Mouse (Mus musculus) stomach, postnatal 0 days (tissue): ENCODE results near the gene Abcd2. TPM values are rescaled to one million over a fixed set of nuclear protein-coding genes. Genes with fewer than 3 reads are reported as not detected.

Experiments used
- ATAC-seq: fragments of 200-750 bp; cut with Nextera tagmentation; 2 replicates; pipeline ENCODE4 v1.8.0; 2017; ENCODE audit not compliant: low FRiP score, low TSS enrichment
- DNase-seq: peaks from one replicate; pipeline ENCODE4 v3.0.0-alpha.2; 2016; ENCODE audit warnings: low spot score
- H3K27ac ChIP-seq: fragments of 300-500 bp; sonication (generic); replicated peaks from 2 replicates; pipeline ENCODE4 v1.5.1; 2014; ENCODE audit warnings: mild to moderate bottlenecking, control low read depth
- H3K27me3 ChIP-seq: fragments of 300-500 bp; sonication (generic); 2 replicates; pipeline ENCODE4 v1.6.1; 2014; ENCODE audit warnings: low read length; ENCODE audit not compliant: control insufficient read depth, insufficient read depth
- H3K36me3 ChIP-seq: fragments of 300-500 bp; sonication (generic); 2 replicates; pipeline ENCODE4 v1.6.1; 2014; ENCODE audit warnings: low read length, mixed read lengths; ENCODE audit not compliant: control insufficient read depth, insufficient read depth
- H3K4me1 ChIP-seq: fragments of 300-500 bp; sonication (generic); replicated peaks from 2 replicates; pipeline ENCODE4 v1.6.1; 2014; ENCODE audit warnings: antibody characterized with exemption; ENCODE audit not compliant: control insufficient read depth, insufficient read depth
- H3K4me2 ChIP-seq: fragments of 300-500 bp; sonication (generic); replicated peaks from 2 replicates; pipeline ENCODE4 v1.6.1; 2014; ENCODE audit warnings: low read depth, mild to moderate bottlenecking, control low read depth, moderate library complexity
- H3K4me3 ChIP-seq: fragments of 300-500 bp; sonication (generic); 2 replicates; pipeline ENCODE4 v1.5.1; 2014; ENCODE audit warnings: low read depth, low read length, control low read depth
- H3K9ac ChIP-seq: fragments of 300-500 bp; sonication (generic); 2 replicates; pipeline ENCODE4 v1.6.1; 2014; ENCODE audit warnings: mild to moderate bottlenecking, low read length, control low read depth, mixed read lengths
- H3K9me3 ChIP-seq: fragments of 300-500 bp; sonication (generic); 2 replicates; pipeline ENCODE4 v1.6.1; 2016; ENCODE audit warnings: low read length; ENCODE audit not compliant: control insufficient read depth
- CTCF ChIP-seq: IDR thresholded peaks from 2 replicates; pipeline ENCODE4 v1.5.1; 2016; ENCODE audit warnings: antibody characterized with exemption, low read depth, mild to moderate bottlenecking, moderate library complexity
- EP300 ChIP-seq: optimal IDR thresholded peaks from 2 replicates; pipeline ENCODE3; 2016; ENCODE audit warnings: antibody characterized with exemption
- WGBS: fragments of 180-500 bp; shearing (Covaris S2); extraction: QIAGEN DNeasy Blood & Tissue Kit; methylation state at CpG from one replicate; pipeline ENCODE4 v1.1.7; 2014; 5-methylcytosine and 5-hydroxymethylcytosine counted together
- polyA plus RNA-seq: library from polyadenylated mRNA; unstranded; fragments of >200 nt; fragmentation: Nextera tagmentation; extraction: Ambion mirVana; gene quantifications from 2 replicates; pipeline ENCODE4 v1.2.1, GENCODE M21; 2015

Gene Abcd2
- polyA plus RNA-seq, 1 experiment from 2014 or later = 0.81 TPM

- no peak for TF ChIP-seq EP300
- no peak for TF ChIP-seq CTCF
- no peak overlapping the region for H3K9ac ChIP-seq
- H3K36me3 ChIP-seq = no peaks in the 10 kb centered on the region
- 71% methylated on average over 15 of the region's 15 CpGs for WGBS
- ATAC-seq (no peak), DNase-seq (no peak)
- H3K9me3 ChIP-seq = no peaks in the 10 kb centered on the region
- no peak overlapping the region for H3K27ac ChIP-seq
- H3K4me2 ChIP-seq = no peak overlapping the region
- no peak overlapping the region for H3K4me3 ChIP-seq
- H3K27me3 ChIP-seq = no peaks in the 10 kb centered on the region
- no peaks in the 10 kb centered on the region for H3K4me1 ChIP-seq
Observed at GRCm38 (mm10) chr15:91179911-91180622, 11.5 kb downstream of the Abcd2 start.

- no peak overlapping the region for H3K4me3 ChIP-seq
- H3K9ac ChIP-seq = no peak overlapping the region
- no peak overlapping the region for H3K27ac ChIP-seq
- no peak overlapping the region for H3K4me2 ChIP-seq
- no peaks in the 10 kb centered on the region for H3K27me3 ChIP-seq
- WGBS = 49% methylated on average over 9 of the region's 9 CpGs
- TF ChIP-seq CTCF (no peak), EP300 (no peak)
- ATAC-seq = no peak
- H3K4me1 ChIP-seq = no peaks in the 10 kb centered on the region
- H3K36me3 ChIP-seq = no peaks in the 10 kb centered on the region
- no peaks in the 10 kb centered on the region for H3K9me3 ChIP-seq
- no peak for DNase-seq
Observed at GRCm38 (mm10) chr15:91178656-91179314, 12.8 kb downstream of the Abcd2 start.

GRCm38 (mm10) chr15:91172193-91172592 lies 19.4 kb downstream of the Abcd2 start:
- Histone ChIP-seq H3K4me1 (no peaks in the 10 kb centered on the region), H3K4me3 (no peak overlapping the region), H3K9me3 (no peaks in the 10 kb centered on the region), H3K36me3 (no peaks in the 10 kb centered on the region), H3K4me2 (no peak overlapping the region), H3K9ac (no peak overlapping the region), H3K27me3 (no peaks in the 10 kb centered on the region), H3K27ac (0 out of 2 replicates have a peak overlapping the region, but pooled peaks have one; percentile 30)
- WGBS = 65% methylated on average over 4 of the region's 4 CpGs
- DNase-seq (no peak), ATAC-seq (no peak; the same call in 1 of the 2 replicates)
- TF ChIP-seq CTCF (no peak), EP300 (no peak)

DNA sequence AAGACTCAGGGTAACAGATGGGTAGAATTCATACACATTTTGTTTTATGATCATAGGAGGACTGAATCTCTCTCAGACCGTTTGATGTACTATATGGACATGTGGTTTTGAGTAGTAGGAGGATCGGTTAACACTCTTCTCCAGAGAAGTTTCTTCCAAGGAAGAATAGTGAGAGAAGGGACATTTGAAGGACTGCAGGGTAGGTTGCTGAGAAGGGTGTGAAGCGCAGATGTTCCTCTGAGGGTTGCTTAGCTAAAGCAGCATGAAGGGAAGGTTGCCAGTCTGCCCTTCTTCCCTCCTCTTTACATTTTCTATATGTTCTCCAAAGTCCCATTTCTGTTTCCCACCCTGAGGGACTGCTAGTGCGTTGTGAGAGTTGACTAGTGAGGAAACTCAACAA lies 20.3 kb downstream of the Abcd2 start:
- H3K9ac ChIP-seq = no peak overlapping the region
- no peaks in the 10 kb centered on the region for H3K36me3 ChIP-seq
- TF ChIP-seq CTCF (no peak), EP300 (no peak)
- no peaks in the 10 kb centered on the region for H3K27me3 ChIP-seq
- WGBS = 84% methylated on average over 4 of the region's 4 CpGs
- H3K4me2 ChIP-seq = no peak overlapping the region
- no peak overlapping the region for H3K4me3 ChIP-seq
- ATAC-seq (no peak), DNase-seq (no peak)
- no peaks in the 10 kb centered on the region for H3K4me1 ChIP-seq
- no peaks in the 10 kb centered on the region for H3K9me3 ChIP-seq
- no peak overlapping the region for H3K27ac ChIP-seq

DNA sequence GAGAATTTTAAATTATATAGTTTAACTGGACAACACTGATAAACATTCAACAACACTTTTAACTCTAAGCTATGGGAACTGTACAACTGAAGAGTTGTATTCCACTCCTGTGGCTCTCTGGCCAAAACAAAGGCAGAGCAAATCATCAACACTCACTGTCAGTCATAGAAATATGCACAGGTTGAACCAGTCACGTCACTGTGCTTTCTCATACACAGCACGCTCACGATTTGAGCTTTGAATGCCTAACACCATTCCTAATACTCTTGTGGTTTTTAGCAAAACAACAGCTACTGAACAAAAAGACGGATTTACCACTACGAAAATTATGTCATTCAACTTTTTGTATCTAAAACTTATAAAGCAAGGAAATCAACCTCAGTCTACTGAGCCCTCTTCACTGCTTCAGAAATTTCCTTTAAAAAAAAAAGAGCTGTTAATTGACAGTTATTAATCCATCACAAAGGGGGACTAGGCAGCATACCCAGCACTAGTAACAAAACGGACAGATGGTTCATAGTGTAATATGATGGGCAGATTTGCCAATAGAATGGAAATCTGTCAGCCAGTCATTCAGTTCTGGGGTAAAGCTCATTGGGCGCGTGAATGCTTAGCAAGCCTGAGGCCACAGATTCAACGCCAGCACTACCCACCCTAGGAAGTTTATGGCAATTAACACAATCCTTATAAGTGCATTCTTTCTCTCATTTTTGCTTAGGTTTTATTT lies 20.8 kb downstream of the Abcd2 start:
- 68% methylated on average over 9 of the region's 9 CpGs for whole genome bisulfite sequencing

More for the DNA sequence above, 20.8 kb downstream of the Abcd2 start:
- no peaks in the 10 kb centered on the region for H3K27me3 ChIP-seq
- TF ChIP-seq EP300 = no peak
- no peak for TF ChIP-seq CTCF
- no peak for ATAC-seq
- no peak overlapping the region for H3K9ac ChIP-seq
- H3K9me3 ChIP-seq = no peaks in the 10 kb centered on the region
- no peaks in the 10 kb centered on the region for H3K4me1 ChIP-seq
- H3K27ac ChIP-seq = no peak overlapping the region
- H3K4me2 ChIP-seq = no peak overlapping the region
- H3K4me3 ChIP-seq = no peak overlapping the region
- DNase-seq = no peak
- no peaks in the 10 kb centered on the region for H3K36me3 ChIP-seq
